Mouse (Mus musculus): ENCODE results near the gene Nr2f2. TPM values are rescaled to one million over a fixed set of nuclear protein-coding genes. Genes with fewer than 3 reads are reported as not detected.
A peak's percentile ranks its signal among the peaks of the same experiment; 100 is the strongest.

The Nr2f2 gene
- total RNA-seq, 2 experiments from 2014 or later, result 25.2 to 30.0 TPM

DNA sequence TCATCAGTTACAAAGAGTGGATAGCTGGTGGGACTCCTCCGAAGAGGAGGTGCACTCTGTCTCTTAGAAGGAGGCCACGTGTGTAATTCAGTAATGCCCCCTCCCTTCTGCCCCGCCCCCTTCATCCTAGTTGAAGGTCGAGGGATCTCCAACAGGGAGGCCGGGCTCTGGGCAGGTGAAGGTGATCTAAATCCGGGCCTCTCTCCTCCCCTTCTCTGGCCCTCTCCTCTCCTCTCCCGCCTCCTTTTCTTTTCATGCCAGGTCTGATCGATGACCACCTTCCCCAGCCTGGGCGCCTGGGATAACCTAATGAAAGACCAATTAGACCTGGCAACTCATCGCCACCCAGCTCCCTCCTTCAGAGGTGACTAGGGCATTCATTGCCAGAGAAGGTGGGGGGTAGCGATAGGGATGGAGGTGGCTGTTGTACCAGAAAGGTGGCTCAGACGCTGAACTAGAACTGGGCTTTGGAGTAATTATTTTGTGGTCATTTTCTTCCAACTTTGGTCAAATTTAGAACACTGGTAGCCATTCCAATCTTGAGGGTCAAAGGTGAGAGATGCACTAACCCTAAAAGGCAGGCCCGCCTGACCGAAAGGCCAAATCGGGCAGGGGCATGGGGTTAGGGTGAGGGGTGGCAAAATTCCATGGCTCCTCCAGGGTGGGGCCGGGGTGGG is 1.2 kb upstream of the Nr2f2 start:
- peak; percentile 7 to 11 for DNase-seq
- intact Hi-C loops (cut with DNase I), result loop anchor here (5.0 to 10.0 kb wide), 5 partner anchors 257 to 1500 kb away; no protein-coding TSS in a partner anchor

DNA sequence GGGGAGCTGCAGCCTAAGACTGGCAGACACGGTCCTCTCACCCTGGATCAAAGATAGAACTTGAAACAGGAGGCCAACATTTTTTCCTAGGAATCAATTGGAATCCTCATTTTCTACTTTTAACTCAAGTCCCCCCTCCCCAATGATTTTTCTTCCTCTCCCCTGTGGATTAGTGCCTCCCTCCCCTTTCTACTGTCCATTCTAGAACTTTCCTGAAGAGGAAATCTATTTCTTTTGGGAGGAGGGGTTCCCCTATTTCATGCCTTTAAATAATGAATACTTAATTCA is 217 bp upstream of the Nr2f2 start:
- intact Hi-C loops (cut with DNase I), result loop anchor here (5.0 to 10.0 kb wide), 5 partner anchors 258 to 1501 kb away; no protein-coding TSS in a partner anchor
- DNase-seq, result no peak

DNA sequence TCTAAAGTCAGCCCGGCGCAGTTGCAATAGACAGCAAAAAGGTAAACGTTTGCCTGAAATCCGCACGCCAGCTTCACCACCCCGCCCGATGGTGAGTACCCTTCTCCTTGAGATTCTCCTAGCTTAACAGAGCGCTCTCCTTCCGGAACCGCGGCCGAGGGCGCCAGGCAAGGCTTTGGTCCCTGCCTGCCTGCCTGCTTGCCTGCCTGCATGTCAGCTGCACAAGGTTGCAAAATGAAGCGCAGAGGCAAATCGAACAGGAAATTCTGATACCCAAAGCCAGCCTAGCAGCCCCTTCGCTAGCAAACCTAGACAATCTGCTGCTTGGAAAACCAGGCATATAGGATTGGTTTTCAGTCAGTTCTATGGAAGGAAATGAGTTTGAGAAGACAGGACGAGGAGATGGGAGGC is 1.1 kb downstream of the Nr2f2 start:
- intact Hi-C loops (cut with DNase I), result loop anchor here (5.0 to 10.0 kb wide), 5 partner anchors 259 to 1502 kb away; no protein-coding TSS in a partner anchor
- peak in 1 of 2 experiments; percentile 53 for DNase-seq

DNA sequence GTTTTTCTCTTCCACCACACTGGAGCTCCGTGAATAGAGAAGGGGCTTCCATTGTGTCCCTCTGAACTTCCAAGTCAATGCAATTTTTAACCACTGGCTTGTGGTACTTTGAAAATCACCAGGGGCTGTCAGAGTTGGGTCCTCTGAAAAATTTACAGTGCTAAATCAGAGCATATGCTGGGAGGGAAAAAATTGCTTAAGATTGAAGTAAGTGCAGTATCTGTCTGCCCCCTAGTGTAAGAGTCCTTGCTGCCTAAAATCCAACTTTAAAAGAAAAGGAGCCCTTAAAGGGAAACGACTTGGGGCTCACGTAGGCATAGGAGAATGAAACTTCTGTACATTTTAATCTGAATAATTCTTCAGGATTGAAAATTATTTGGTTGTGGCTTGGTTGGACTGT is 1.7 kb downstream of the Nr2f2 start:
- intact Hi-C loops (cut with DNase I), result loop anchor here (5.0 to 10.0 kb wide), 8 partner anchors 260 to 1503 kb away; no protein-coding TSS in a partner anchor
- peak in 1 of 2 experiments; percentile 60 for DNase-seq

DNA sequence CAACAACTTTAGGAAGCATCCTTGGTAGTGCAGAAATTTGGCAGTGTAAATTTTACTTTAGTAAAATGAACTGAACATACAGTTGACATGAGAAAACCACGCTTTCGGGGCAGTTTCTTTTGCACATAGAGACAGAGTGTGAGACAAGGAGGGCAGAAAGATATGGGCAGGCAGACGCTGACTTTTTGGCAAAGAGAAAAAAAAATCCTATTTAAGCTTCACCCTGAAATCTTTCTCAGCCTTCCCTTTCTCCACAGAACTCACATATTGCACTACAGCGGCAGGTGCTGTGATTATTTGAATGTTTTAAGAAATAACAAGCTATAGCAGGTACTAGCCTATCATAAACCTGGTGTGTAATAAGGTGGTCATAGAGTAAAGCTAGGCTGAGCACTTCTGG is 3.2 kb downstream of the Nr2f2 start:
- DNase-seq, result no peak
- intact Hi-C loops (cut with DNase I), result loop anchor here (5.0 to 10.0 kb wide), 4 partner anchors 261 to 1344 kb away; no protein-coding TSS in a partner anchor

DNA sequence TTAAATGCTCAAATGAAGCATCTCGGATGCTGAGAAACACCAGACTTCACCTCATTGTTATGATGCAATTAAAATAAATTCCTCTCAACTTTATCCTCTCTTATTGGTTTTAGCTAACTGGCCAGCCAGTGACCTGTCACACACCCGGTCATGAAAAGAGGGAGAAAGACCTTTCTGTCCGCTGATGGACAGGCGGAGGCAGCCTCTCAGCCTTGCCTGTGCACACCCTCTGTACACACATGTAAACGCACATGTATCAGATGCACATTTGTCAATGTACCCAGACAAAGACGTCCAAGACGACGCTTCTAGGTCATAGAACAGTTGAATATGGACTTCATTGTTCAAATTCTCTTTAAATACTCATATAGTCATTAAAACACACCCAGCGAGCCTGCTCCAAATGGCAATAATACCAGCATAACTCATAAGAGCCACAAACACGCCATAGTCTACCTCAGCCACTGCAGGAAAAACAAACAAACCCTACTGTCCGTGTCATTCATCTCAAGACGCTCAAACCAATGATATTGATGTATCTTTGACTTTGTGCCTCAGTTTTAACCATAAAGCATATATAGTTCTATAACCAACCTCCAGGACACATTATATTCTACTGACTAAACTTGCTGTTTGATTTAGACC is 3.9 kb downstream of the Nr2f2 start:
- DNase-seq, result no peak
- intact Hi-C loops (cut with DNase I), result loop anchor here (5.0 to 10.0 kb wide), 4 partner anchors 262 to 1345 kb away; no protein-coding TSS in a partner anchor

DNA sequence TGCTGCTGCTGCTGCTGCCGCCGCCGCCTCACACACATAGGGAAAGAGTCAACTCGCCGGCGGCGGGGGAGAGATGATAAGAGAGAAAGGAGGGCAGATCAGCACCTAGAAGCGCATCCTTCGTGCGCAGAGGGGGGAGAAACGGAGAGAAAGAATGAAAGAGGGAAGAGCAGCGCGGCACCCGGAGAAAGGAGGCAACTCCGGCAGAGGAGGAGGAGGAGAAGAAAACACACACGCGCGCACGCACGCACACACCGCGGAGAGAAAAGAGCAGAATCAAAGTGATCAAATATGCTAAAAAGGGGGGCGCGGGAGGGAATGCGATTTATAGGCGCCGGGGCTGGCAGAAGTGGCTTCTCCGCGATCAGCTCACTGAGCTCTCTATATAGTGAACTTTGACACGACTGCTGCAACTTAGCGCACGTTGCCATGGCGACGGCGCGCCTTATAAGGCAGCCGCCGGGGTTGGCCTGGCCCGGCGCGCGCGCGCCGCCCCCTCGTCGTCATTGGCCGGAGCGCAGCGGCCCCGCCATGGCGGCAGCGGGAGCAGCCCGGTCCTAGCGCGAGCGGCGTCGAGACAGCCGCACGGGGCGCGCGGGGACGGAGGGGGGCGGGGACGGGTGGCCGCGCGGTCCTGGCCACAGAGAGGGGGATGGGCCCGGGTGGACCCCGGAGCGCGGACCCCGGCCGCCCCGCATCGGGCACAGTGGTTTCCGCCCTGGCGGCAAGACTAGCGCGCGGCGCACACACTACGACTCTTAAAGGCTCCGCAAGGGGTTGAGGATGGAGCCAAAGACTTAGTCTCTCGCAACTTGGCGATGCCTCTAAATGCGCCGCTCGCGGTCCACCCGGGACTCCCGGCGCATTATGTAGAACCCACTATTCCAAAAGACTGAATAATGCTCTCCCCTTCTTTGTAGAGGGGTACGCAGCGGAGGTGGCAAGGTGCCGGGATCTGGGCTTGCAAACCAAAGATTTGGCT is 4.9 kb downstream of the Nr2f2 start:
- intact Hi-C loops (cut with DNase I), result loop anchor here (5.0 to 10.0 kb wide), 4 partner anchors 263 to 1346 kb away; no protein-coding TSS in a partner anchor
- DNase-seq, result peak; percentile 93 to 94

DNA sequence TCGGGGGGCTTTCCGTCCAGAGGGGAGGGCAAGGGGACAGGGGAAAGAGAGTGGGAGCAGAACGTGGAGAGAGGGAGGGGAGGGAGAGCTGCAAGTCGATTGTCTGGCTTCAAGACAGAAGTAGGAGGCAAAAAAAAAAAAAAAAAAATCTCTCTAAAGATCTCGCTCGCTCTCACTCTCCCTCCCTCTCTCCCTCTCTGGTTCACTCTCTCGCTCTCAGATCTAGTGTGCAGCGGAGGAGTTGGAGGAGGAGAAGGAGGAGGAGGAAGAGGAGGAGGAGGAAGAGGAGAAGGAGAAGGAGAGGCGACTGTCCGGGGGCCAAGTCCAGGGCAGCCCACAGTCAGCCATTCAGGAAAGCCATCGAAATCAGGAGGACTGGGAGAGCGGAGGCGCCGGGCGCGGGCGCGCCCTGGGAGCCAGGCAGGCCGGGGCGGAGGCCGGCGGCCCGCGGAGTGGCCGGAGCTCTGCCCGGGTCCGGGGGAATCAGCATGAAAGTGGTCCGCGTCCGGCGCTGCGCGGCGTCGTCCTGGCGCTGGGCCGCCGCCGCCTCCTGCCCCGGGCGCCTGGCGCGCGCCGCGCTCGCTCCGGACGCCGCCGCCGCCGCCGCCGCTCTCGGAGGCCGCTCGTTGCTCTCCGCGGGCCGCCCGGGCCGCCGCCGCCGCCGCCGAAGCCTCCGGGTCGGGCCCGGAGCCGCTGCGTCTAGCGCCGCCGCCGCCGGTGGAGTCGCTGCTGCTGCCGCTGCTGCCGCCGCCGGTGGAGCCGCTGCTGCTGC is 5.7 kb downstream of the Nr2f2 start:
- intact Hi-C loops (cut with DNase I), result loop anchor here (1.0 to 10.0 kb wide), 5 partner anchors 8 to 1347 kb away; no protein-coding TSS in a partner anchor
- DNase-seq, result peak in 1 of 2 experiments; percentile 67

DNA sequence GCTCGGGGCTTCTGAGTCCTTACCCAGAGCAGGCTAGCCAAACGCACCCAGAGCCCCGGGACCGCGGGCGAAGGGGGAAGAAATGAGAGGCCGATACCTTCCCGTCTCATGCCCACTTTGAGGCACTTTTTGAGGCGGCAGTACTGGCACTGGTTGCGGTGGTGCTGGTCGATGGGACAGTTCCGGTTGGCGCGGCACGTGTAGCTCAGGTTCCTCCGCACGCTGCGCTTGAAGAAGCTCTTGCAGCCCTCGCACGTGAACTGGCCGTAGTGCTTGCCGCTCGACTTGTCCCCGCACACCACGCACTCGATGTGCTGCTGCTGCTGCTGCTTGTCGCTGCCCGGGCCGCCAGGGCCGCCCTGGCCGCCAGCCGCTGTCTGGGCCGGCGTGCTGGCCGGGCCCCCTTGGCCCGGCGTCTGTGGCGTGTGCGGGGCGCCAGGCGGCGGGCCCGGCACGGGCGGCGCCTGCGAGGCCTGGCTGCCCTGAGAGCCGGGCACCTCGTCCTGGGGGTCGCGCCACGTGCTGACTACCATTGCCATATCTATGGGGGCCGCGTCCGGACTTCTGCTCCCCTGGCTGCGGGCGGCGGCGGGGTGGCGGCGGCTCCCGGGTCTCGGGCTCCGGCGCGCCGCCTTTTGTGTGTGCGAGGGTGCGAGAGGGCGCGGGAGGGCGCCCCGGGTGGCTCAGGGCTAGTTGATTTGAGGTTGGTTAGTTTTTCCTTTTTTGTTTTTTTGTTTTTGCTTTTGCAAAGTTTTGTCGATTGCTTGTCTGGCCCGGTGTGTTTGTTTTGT is 6.5 kb downstream of the Nr2f2 start:
- intact Hi-C loops (cut with DNase I), result loop anchor here (1.0 to 10.0 kb wide), 6 partner anchors 8 to 1605 kb away; no protein-coding TSS in a partner anchor
- no peak for DNase-seq

DNA sequence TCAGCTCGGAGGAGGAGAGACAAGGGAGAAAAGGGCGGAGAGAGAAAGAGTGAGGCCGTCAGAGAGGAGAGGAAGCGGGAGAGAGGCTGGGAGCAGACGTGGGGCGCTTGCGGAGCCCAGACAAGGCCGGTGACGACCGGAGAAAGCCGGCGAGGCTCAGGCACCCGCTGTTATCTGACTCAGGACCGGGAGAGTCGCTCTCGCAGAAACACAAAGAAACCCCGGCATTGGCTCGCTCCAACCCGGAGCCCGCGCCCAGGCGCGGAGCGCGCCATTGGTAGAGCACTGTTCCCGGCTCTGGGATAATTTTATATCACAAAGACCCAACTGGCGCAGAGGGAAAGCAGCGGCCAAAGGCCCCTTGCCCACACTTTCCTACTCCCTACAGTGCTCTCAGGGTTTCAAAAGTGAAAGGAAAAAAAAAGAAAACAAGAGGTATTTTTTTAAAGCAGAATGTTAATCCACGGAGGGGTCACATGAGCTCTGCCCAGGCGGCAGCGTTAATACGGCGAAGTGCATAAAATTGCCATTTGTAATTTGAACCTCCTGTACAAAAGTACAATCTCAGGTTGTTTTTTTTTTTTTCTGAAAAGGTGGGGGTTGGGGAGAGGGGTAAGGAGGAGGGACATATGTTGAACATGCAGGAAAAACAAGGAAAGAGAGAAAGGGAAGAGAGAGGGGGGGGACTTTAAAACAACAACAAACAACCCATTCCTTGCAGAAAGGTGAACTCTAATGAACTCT is 7.5 kb downstream of the Nr2f2 start:
- DNase-seq, result peak; percentile 61 to 69
- intact Hi-C loops (cut with DNase I), result loop anchor here (10.0 kb wide), 1 partner anchor 1606 kb away; no protein-coding TSS in a partner anchor

DNA sequence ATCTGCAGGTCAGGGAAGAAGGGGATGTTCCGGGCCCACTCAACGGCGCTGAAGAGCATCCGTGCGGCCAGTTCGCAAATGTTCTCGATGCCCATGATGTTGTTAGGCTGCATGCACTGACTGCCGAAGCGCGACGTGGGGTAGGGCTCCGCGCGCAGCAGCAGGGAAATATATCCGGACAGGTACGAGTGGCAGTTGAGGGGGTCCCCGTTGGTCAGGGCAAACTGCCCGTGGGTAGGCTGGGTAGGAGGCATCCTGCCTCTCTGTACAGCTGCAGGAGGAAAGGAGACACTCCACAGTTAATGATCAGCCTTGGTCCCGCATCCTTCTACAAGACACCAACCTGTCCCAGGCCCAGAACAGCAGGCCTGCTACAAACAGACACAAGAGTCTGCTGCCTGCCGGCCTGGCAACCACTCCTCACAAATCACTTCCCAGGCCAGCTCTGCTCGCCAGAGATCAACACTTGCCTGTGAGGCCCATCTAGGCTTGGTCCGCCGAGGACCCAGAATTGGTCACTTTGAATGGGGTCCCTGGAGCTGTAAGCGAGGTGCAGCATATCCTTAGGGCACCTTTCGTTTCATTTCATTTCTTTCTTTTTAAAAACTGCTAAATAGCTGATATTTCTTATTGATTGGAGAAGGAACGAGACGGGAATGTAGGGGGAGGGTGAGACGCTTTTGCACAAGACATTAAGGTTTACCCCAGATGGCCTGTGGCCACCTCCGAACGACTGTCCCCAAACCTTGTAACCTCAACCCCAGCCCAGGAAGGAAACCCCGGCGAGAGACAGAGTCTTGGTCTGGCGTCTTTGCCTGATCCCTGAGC is 8.3 kb downstream of the Nr2f2 start:
- DNase-seq, result no peak
- intact Hi-C loops (cut with DNase I), result loop anchor here (10.0 kb wide), 1 partner anchor 1607 kb away; no protein-coding TSS in a partner anchor

DNA sequence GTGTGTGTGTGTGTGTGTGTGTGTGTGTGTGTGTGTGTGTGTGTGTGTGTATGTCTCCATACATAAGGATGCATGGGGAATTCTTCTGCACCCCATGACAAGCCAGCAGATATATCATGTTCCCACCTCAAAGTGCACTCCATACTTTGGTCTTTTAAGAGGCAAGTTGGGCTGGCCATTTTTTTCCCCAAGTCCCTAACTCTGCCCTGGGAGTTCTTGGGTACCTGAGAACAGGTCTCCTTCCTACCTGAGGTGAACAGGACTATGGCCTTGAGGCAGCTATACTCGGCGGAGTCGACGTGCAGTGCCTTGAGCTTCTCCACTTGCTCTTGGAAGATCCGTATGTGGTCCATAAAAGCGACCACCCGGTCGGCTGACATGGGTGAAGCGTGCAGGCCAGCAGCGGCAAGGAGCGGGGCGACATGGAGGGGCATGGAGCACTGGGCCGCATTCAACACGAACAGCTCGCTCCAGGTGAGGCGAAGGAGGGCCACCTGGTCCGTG is 9.0 kb downstream of the Nr2f2 start:
- DNase-seq, result no peak
- intact Hi-C loops (cut with DNase I), result loop anchor here (10.0 kb wide), 1 partner anchor 1607 kb away; no protein-coding TSS in a partner anchor

DNA sequence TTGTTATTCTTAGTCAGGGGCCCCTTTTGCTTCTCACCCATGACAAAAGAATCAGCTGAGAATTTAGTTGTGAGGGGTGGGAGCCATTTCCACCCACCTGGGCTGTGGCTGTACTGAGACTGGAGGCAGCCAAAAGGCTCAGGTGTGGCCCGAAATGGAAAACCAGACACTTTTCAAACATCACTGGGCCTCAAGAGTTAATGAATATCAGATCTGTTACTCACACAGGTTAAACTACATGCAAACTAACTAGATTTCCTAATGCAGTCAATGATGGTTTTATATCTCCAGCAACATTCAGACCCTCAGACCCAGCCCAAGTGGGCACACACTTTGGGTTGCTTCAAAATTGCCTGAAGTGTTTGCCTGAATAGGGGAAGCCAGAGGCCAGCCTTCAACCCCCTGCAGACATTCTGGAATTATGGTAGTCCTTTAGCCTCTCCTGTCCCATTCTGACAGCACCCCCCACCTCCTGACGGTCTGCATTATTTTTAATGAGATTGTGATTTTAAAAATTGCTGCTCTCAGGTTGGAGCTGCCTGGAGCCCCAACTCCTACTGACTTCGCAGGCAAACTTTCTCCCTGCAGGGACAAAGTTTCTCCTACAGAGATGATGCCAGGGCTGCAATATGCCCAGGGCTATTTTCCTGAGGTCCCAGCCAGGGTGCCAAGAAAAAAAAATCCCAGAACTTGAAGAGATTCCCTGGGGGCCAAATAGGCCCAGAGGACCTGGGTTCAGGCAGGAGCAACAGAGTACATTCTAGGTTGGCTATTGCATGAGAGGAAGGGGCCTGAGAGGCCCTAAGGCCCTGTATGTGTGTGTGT is 9.6 kb downstream of the Nr2f2 start:
- intact Hi-C loops (cut with DNase I), result loop anchor here (10.0 kb wide), 1 partner anchor 1608 kb away; no protein-coding TSS in a partner anchor
- DNase-seq, result no peak

DNA sequence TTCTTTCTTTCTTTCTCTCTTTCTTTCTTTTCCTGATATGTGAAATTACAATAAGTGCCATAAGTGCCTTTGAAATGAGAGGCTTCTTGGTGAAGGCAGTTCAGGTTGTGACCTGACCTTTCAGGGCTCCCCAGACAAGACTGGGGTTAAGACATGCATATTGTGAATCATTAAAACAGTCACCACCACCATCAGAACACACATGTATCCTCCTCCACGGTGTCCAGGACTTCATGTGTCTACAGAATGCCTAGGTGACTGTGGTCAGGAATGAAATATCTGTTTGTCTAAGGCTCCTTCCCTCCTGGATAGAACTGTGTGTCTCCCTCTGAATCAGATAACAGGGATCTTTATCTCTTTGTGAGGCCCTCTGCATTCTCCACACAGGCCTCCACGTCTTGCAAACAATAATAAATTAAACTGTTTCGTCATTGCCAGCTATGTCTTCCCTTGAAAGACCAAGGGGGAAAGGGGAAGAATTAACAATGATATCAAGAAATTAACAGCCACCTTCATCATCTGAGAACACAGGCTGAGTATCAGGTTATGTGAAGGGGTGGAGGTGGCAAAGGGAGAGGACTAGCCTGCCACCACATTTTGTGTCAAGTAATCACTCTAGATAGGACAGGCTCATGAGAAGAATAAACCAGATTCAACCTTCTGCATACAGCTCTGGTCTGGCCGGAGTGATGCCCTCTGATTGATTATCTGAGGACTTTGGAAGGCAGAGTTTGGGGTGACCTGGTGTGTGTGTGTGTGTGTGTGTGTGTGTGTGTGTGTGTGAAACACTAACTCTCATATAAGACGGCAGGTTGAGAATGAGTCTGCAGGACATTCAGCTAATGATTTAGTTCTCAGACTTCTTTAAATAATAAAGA is 10.6 kb downstream of the Nr2f2 start:
- intact Hi-C loops (cut with DNase I), result loop anchor here (10.0 kb wide), 1 partner anchor 1609 kb away; no protein-coding TSS in a partner anchor
- no peak for DNase-seq

DNA sequence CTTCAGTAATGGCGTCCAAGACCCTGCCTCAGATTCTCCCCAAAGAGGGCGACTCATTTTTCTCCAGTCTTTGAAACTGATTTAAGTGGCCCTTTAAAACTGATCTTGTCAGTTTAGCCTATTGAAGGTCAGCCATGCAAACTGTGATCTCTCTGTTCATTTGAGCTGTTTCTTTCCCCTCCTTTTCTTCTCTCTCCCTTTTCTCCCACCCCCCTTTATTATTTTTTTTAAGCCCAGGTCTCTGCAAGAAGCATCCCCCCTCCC is 11.2 kb downstream of the Nr2f2 start:
- intact Hi-C loops (cut with DNase I), result loop anchor here (10.0 kb wide), 1 partner anchor 1610 kb away; no protein-coding TSS in a partner anchor
- no peak for DNase-seq

Data from heart, postnatal 10 days (tissue).